Mouse (Mus musculus) forebrain, embryonic 10.5 days (tissue): ENCODE measurements around the gene Usf1. TPM values are rescaled to one million over a fixed set of nuclear protein-coding genes. Genes with fewer than 3 reads are reported as not detected.

Experiments used
- DNase-seq: peaks from one replicate; pipeline ENCODE4 v3.0.0-alpha.2; 2017; ENCODE audit warnings: low spot score; ENCODE audit errors: extremely low spot score
- H3K27ac ChIP-seq: fragments of 300-500 bp; sonication (generic); 2 replicates; pipeline ENCODE4 v1.5.1; 2016; ENCODE audit warnings: mild to moderate bottlenecking
- H3K27me3 ChIP-seq: fragments of 300-500 bp; sonication (generic); 2 replicates; pipeline ENCODE4 v1.6.1; 2016; ENCODE audit warnings: mild to moderate bottlenecking; ENCODE audit not compliant: poor library complexity, severe bottlenecking
- H3K36me3 ChIP-seq: fragments of 300-500 bp; sonication (generic); replicated peaks from 2 replicates; pipeline ENCODE4 v1.6.1; 2016; ENCODE audit warnings: mild to moderate bottlenecking, moderate library complexity
- H3K4me1 ChIP-seq: fragments of 300-500 bp; sonication (generic); 2 replicates; pipeline ENCODE4 v1.6.1; 2016
- H3K4me3 ChIP-seq: fragments of 300-500 bp; sonication (generic); 2 replicates; pipeline ENCODE4 v1.5.1; 2016; ENCODE audit warnings: mild to moderate bottlenecking, moderate library complexity
- H3K9me3 ChIP-seq: fragments of 300-500 bp; sonication (generic); 2 replicates; pipeline ENCODE4 v1.6.1; 2016; ENCODE audit warnings: mild to moderate bottlenecking, moderate library complexity
- WGBS: fragments of 180-500 bp; shearing (Covaris S2); methylation state at CpG from one replicate; pipeline ENCODE4 v1.1.7; 2016; 5-methylcytosine and 5-hydroxymethylcytosine counted together
- polyA plus RNA-seq: library from polyadenylated mRNA; unstranded; fragments of >200 nt; fragmentation: Nextera tagmentation; extraction: Ambion mirVana; gene quantifications from 2 replicates; pipeline ENCODE4 v1.2.1, GENCODE M21; 2016

The Usf1 gene
- polyA plus RNA-seq, 1 experiment from 2014 or later: 128 TPM

DNA sequence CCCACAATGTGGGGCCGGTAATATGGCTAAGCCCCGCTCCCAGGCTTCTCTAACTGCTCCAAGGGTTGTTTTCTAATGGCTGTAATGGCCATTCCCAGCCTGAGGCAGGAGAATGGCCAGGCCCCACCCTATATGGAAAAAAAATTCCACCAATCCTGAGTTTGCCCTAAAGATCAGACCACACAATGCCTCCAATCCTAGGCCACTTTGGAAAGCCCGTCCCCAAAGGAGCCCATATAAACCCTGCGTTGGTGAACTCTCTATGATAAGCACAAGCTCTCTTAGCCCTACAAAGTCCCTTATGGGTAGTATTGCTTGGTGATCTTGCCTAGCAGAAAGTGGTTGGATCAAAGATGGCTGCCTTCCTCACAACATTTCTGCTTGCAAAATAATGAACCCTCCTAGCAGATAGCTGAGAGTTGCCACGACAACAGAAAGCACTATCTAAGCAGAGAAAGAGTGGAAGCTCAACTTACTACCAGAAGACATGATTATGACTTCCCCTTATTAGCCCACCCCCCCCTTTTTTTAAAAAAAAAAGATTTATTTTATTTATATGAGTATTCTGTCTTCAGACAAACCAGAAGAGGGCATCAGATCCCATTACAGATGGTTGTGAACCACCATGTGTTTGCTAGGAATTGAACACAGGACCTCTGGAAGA, 54.8 kb downstream of the Usf1 start:
- Histone ChIP-seq H3K27me3 (no peaks in the 10 kb centered on the region), H3K4me3 (no peak overlapping the region), H3K27ac (no peak overlapping the region), H3K36me3 (peaks cover 10% of the 10 kb centered on the region; the same call in 1 of the 2 replicates), H3K9me3 (no peaks in the 10 kb centered on the region; the same call in 1 of the 2 replicates), H3K4me1 (0 out of 2 replicates have a peak, but pooled peaks cover under 1% of the 10 kb centered on the region)
- DNase-seq: no peak
- WGBS: 91% methylated on average over 5 of the region's 5 CpGs

DNA sequence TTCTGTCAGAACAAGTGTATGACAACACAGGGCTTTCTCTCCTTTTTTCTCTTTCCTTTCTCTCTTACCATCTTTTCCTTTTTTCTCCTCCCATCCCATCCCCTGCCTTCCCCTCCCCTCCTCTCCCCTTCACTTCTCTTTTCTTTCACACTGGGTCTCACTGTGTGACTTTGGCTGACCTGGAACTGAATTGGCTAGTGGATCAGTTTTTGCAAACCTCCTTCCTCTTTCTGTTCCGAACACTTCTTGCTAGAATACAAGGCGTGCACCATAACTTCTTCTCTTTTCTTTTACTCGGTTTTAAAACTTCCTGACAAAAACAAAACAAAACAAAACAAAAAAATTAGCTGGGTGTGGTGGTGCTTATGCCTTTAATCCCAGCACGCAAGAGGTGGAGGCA, 55.5 kb downstream of the Usf1 start:
- Histone ChIP-seq H3K27ac (no peak overlapping the region), H3K27me3 (no peaks in the 10 kb centered on the region), H3K36me3 (peaks cover 8% of the 10 kb centered on the region; the same call in 1 of the 2 replicates), H3K4me3 (no peak overlapping the region), H3K4me1 (no peaks in the 10 kb centered on the region), H3K9me3 (no peaks in the 10 kb centered on the region; the same call in 1 of the 2 replicates)
- 85% methylated on average over 4 of the region's 4 CpGs for WGBS
- no peak for DNase-seq

Other genes starting within 250 kb of the Usf1 start
- 5.4 and 7.3 TPM in 2 replicates for gene Pcp4l1, start 215.0 kb upstream of the Usf1 start, polyA plus RNA-seq
- gene Nr1i3, start 197.3 kb upstream of the Usf1 start, polyA plus RNA-seq: 0.12 and 0.24 TPM in 2 replicates
- 31.0 and 37.2 TPM in 2 replicates for gene Tomm40l, start 188.8 kb upstream of the Usf1 start, polyA plus RNA-seq
- 2.9 and 4.2 TPM in 2 replicates for gene Apoa2, start 186.3 kb upstream of the Usf1 start, polyA plus RNA-seq
- gene Fcer1g, start 176.9 kb upstream of the Usf1 start, polyA plus RNA-seq: 12.0 and 12.1 TPM in 2 replicates
- 9.3 and 10.8 TPM in 2 replicates for gene Adamts4, start 160.9 kb upstream of the Usf1 start, polyA plus RNA-seq
- 270 and 274 TPM in 2 replicates for gene Ndufs2, start 159.9 kb upstream of the Usf1 start, polyA plus RNA-seq
- 60.5 and 65.2 TPM in 2 replicates for gene B4galt3, start 141.0 kb upstream of the Usf1 start, polyA plus RNA-seq
- 51.5 and 58.0 TPM in 2 replicates for gene Ppox, start 130.1 kb upstream of the Usf1 start, polyA plus RNA-seq
- gene Usp21, start 123.3 kb upstream of the Usf1 start, polyA plus RNA-seq: 94.1 and 95.9 TPM in 2 replicates
- 94.3 and 98.6 TPM in 2 replicates for gene Ufc1, start 116.3 kb upstream of the Usf1 start, polyA plus RNA-seq
- gene Dedd, start 82.2 kb upstream of the Usf1 start, polyA plus RNA-seq: 41.8 and 46.5 TPM in 2 replicates
- gene Nit1, start 65.7 kb upstream of the Usf1 start, polyA plus RNA-seq: 37.1 and 38.0 TPM in 2 replicates
- 158 and 159 TPM in 2 replicates for gene Pfdn2, start 65.6 kb upstream of the Usf1 start, polyA plus RNA-seq
- 2.7 and 2.8 TPM in 2 replicates for gene Klhdc9, start 50.5 kb upstream of the Usf1 start, polyA plus RNA-seq
- 0.92 and 0.94 TPM in 2 replicates for gene Nectin4, start 41.2 kb upstream of the Usf1 start, polyA plus RNA-seq
- 0.74 and 0.91 TPM in 2 replicates for gene Arhgap30, start 22.4 kb upstream of the Usf1 start, polyA plus RNA-seq
- 6.1 and 6.5 TPM in 2 replicates for gene Tstd1, start 7.6 kb downstream of the Usf1 start, polyA plus RNA-seq
- 16.2 and 16.5 TPM in 2 replicates for gene F11r, start 26.2 kb downstream of the Usf1 start, polyA plus RNA-seq
- 8.0 and 8.5 TPM in 2 replicates for gene Alyref2, start 92.2 kb downstream of the Usf1 start, polyA plus RNA-seq
- not detected in 2 replicates for gene Itln1, start 124.0 kb downstream of the Usf1 start, polyA plus RNA-seq
- gene Cd244a, start 147.9 kb downstream of the Usf1 start, polyA plus RNA-seq: not detected in 2 replicates
- not detected in 2 replicates for gene Ly9, start 196.1 kb downstream of the Usf1 start, polyA plus RNA-seq
- gene Slamf7, start 241.7 kb downstream of the Usf1 start, polyA plus RNA-seq: not detected in 2 replicates